Mouse (Mus musculus) neural tube, embryonic 11.5 days (tissue): Measurements from ENCODE around the gene Cdkn1c. TPM values are rescaled to one million over a fixed set of nuclear protein-coding genes. Genes with fewer than 3 reads are reported as not detected.

Experiments used
- ATAC-seq: fragments of 200-750 bp; cut with Nextera tagmentation; 2 replicates; pipeline ENCODE4 v1.8.0; 2017; ENCODE audit warnings: moderate number of reproducible peaks, mild to moderate bottlenecking, moderate TSS enrichment, moderate library complexity; ENCODE audit not compliant: insufficient read depth, low FRiP score, low TSS enrichment
- DNase-seq: peaks from one replicate; pipeline ENCODE4 v3.0.0-alpha.2; 2015; ENCODE audit warnings: low spot score
- H3K27ac ChIP-seq: fragments of 300-500 bp; sonication (generic); 2 replicates; pipeline ENCODE4 v1.5.1; 2014; ENCODE audit warnings: low read depth, mild to moderate bottlenecking, low read length
- H3K27me3 ChIP-seq: fragments of 300-500 bp; sonication (generic); 2 replicates; pipeline ENCODE4 v1.6.1; 2014; ENCODE audit warnings: mild to moderate bottlenecking, low read length, mixed read lengths; ENCODE audit not compliant: control insufficient read depth, insufficient read depth
- H3K36me3 ChIP-seq: fragments of 300-500 bp; sonication (generic); 2 replicates; pipeline ENCODE4 v1.6.1; 2014; ENCODE audit warnings: mild to moderate bottlenecking, low read length, moderate library complexity, mixed read lengths; ENCODE audit not compliant: control insufficient read depth, insufficient read depth
- H3K4me1 ChIP-seq: fragments of 300-500 bp; sonication (generic); 2 replicates; pipeline ENCODE4 v1.6.1; 2014; ENCODE audit warnings: low read length, mixed read lengths; ENCODE audit not compliant: control insufficient read depth, insufficient read depth
- H3K4me2 ChIP-seq: fragments of 300-500 bp; sonication (generic); 2 replicates; pipeline ENCODE4 v1.6.1; 2014; ENCODE audit warnings: low read depth, mild to moderate bottlenecking, moderate library complexity
- H3K4me3 ChIP-seq: fragments of 300-500 bp; sonication (generic); 2 replicates; pipeline ENCODE4 v1.5.1; 2014; ENCODE audit warnings: low read depth, low read length
- H3K9ac ChIP-seq: fragments of 300-500 bp; sonication (generic); 2 replicates; pipeline ENCODE4 v1.6.1; 2014; ENCODE audit warnings: mild to moderate bottlenecking, low read length
- H3K9me3 ChIP-seq: fragments of 300-500 bp; sonication (generic); 2 replicates; pipeline ENCODE4 v1.6.1; 2016; ENCODE audit warnings: low read length; ENCODE audit not compliant: control insufficient read depth
- WGBS: fragments of 180-500 bp; shearing (Covaris S2); extraction: QIAGEN DNeasy Blood & Tissue Kit; methylation state at CpG from one replicate; pipeline ENCODE4 v1.1.7; 2014; 5-methylcytosine and 5-hydroxymethylcytosine counted together
- polyA plus RNA-seq: library from polyadenylated mRNA; unstranded; fragments of >200 nt; fragmentation: Nextera tagmentation; extraction: Ambion mirVana; gene quantifications from 2 replicates; pipeline ENCODE4 v1.2.1, GENCODE M21; 2014

Cdkn1c gene
- polyA plus RNA-seq, 1 experiment from 2014 or later, result 1,204 TPM

DNA sequence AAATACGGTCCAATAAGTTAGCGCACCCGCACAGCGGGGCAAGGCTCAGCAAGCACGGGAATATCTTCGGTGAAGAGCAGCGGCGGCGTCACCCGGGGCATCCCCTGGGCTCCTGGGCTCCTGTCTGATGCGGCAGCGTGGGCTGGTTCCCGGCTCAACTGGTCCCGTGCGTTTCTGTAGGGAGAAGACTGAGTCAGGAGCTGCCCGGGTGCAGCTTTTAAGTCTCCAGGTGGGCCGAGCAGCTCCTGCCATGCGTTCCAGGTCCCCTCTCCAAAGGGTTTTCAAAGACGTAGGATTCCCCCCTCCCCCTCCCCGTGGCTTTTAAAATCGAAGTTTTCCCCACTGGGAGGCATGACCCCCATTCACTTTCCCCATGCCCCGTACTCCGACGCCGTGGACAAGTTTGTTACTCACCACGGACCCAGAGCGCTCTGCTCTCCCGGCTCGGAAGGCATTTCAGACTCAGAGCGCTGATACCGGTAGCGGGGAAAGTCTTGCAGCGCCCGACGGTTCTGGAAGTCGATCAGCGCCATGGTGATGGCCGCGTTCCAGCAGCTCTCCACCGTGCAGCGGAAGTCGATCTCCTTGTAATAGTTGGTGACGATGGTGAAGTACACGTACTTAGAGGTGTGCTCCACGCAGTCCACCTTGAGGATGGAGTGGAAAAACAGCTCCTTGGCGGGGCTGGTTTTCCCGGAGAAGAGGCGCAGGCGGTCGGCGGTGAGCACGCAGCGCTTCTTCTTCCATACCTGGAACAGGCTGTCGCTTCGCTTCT is 41.0 kb upstream of the Cdkn1c start:
- Histone ChIP-seq H3K4me1 (no peaks in the 10 kb centered on the region), H3K9me3 (no peaks in the 10 kb centered on the region; the same call in 1 of the 2 replicates), H3K9ac (no peak overlapping the region), H3K36me3 (no peaks in the 10 kb centered on the region), H3K27ac (no peak overlapping the region), H3K4me2 (peak overlapping the region; percentile 59), H3K4me3 (peak overlapping the region; percentile 35), H3K27me3 (peaks cover 41% of the 10 kb centered on the region)
- WGBS, result 4% methylated on average over 55 of the region's 55 CpGs
- ATAC-seq, result no peak
- peak; percentile 56 for DNase-seq

DNA sequence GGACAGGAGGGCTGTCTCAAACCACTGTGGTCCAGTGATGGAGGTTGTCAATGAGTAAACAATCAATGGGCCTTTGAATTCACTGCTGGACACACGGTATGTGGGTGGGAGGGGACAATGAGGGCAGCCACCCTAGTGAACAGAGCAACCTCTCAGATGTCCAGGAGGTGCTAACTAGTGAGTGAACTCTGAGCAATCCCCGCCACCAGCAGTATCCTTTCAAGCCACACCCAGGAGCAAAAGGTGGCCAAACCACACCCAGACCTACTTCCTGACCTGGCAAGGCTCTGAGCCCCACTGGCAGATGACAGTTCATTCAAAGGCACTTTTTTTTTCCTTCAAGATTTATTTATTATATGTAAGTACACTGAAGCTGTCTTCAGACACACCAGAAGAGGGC is 40.1 kb upstream of the Cdkn1c start:
- WGBS, result 32% methylated on average over 2 of the region's 2 CpGs

DNA sequence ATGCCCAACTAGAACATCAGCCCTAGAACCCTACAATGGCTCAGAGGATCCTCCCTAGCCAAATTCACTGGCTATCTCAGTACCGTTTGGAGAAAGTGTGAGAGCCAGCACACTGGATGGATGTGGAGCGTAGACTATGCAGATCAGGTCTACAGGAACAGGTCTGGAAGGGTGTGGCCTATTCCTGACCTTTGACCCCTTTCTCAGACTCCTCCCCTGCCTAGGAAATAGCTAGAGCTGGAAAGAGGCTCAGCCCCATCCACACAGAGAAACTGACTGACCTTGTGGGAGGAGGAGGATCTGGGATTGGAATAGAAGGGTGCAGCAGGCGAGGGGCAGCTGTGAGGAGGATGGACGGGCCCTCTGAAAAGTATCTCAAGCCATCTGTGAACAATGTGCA is 37.7 kb upstream of the Cdkn1c start:
- no peak overlapping the region for H3K27ac ChIP-seq
- no peak overlapping the region for H3K4me3 ChIP-seq
- H3K9me3 ChIP-seq, result no peaks in the 10 kb centered on the region
- no peak overlapping the region for H3K9ac ChIP-seq
- H3K4me2 ChIP-seq, result no peak overlapping the region
- peaks cover 33% of the 10 kb centered on the region for H3K27me3 ChIP-seq
- H3K4me1 ChIP-seq, result no peaks in the 10 kb centered on the region
- DNase-seq, result no peak
- ATAC-seq, result no peak
- 86% methylated on average over 4 of the region's 4 CpGs for WGBS
- H3K36me3 ChIP-seq, result no peaks in the 10 kb centered on the region

More for the DNA sequence above, 40.1 kb upstream of the Cdkn1c start:
- no peaks in the 10 kb centered on the region for H3K4me1 ChIP-seq
- no peaks in the 10 kb centered on the region for H3K36me3 ChIP-seq
- H3K4me2 ChIP-seq, result no peak overlapping the region
- no peak for ATAC-seq
- DNase-seq, result no peak
- no peak overlapping the region for H3K4me3 ChIP-seq
- no peak overlapping the region for H3K9ac ChIP-seq
- peaks cover 41% of the 10 kb centered on the region for H3K27me3 ChIP-seq
- no peaks in the 10 kb centered on the region for H3K9me3 ChIP-seq
- H3K27ac ChIP-seq, result no peak overlapping the region

- H3K36me3 ChIP-seq, result no peaks in the 10 kb centered on the region
- peaks cover under 1% of the 10 kb centered on the region; the same call in 1 of the 2 replicates for H3K27me3 ChIP-seq
- H3K9me3 ChIP-seq, result no peaks in the 10 kb centered on the region
- 82% methylated on average over 8 of the region's 8 CpGs for WGBS
- DNase-seq, result no peak
- no peak overlapping the region for H3K9ac ChIP-seq
- no peaks in the 10 kb centered on the region for H3K4me1 ChIP-seq
- H3K4me3 ChIP-seq, result no peak overlapping the region
- H3K4me2 ChIP-seq, result no peak overlapping the region
- ATAC-seq, result no peak
- no peak overlapping the region for H3K27ac ChIP-seq
These were observed 34.5 kb upstream of the Cdkn1c start for GRCm38 (mm10) chr7:143495104-143495961.

DNA sequence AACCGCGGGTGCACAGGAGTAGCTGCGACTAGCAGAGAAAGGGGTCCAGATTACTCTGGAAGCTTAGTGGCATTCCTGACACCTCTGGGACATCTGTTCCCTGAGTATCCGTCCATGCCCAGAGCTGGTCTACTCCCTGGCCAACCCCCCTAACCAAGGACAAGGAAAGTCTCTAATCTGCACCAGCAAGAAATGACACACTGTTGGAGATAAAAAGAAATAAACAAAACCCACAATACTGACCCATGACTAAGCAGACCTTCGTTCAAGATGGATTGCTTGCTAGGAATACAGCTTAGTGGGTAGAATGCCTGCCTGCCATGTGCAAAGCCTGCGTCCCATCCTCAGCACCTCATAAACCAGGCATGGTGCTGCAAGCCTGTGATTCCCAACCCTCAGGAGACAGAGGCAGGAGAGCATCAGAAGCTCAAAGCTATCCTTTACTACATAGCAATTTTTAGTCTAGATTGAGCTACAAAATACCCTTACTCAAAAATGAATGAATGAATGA is 32.8 kb upstream of the Cdkn1c start:
- Histone ChIP-seq H3K27ac (no peak overlapping the region), H3K9me3 (no peaks in the 10 kb centered on the region), H3K4me2 (no peak overlapping the region), H3K9ac (no peak overlapping the region), H3K4me3 (no peak overlapping the region), H3K36me3 (no peaks in the 10 kb centered on the region), H3K4me1 (no peaks in the 10 kb centered on the region), H3K27me3 (no peaks in the 10 kb centered on the region)
- DNase-seq, result no peak
- 83% methylated on average over 6 of the region's 6 CpGs for WGBS
- no peak for ATAC-seq

DNA sequence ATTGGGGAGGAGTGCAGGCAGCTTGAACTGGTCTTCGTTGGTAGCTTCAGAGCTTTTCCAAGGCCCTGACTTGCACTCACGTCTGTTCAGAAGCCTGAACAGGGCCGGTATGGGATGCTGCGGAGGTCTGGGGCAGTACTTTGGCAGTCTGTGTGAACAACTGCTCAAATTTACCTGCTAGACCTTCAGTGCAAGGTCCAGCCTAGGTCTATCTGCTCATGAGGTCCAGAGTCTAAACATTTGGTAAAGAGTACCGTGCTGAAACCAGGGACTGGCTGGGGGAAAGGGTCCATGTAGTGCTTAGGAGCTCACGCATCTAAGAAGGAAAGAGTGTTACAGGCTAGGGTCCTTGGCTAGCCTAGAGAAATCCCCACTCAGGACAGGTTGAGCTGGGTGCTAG is 28.9 kb upstream of the Cdkn1c start:
- H3K4me2 ChIP-seq, result no peak overlapping the region
- no peaks in the 10 kb centered on the region for H3K36me3 ChIP-seq
- H3K27ac ChIP-seq, result no peak overlapping the region
- no peak overlapping the region for H3K9ac ChIP-seq
- no peaks in the 10 kb centered on the region for H3K9me3 ChIP-seq
- no peaks in the 10 kb centered on the region for H3K27me3 ChIP-seq
- no peaks in the 10 kb centered on the region for H3K4me1 ChIP-seq
- no peak for DNase-seq
- no peak overlapping the region for H3K4me3 ChIP-seq
- ATAC-seq, result no peak
- 80% methylated on average over 6 of the region's 6 CpGs for WGBS

GRCm38 (mm10) chr7:143482541-143482940 is 21.7 kb upstream of the Cdkn1c start:
- DNase-seq, result no peak
- H3K9ac ChIP-seq, result no peak overlapping the region
- no peaks in the 10 kb centered on the region for H3K36me3 ChIP-seq
- no peaks in the 10 kb centered on the region for H3K4me1 ChIP-seq
- ATAC-seq, result no peak
- H3K4me2 ChIP-seq, result no peak overlapping the region
- H3K4me3 ChIP-seq, result no peak overlapping the region
- no peaks in the 10 kb centered on the region for H3K9me3 ChIP-seq
- no peak overlapping the region for H3K27ac ChIP-seq
- H3K27me3 ChIP-seq, result no peaks in the 10 kb centered on the region
- WGBS, result 12% methylated on average over 6 of the region's 6 CpGs

DNA sequence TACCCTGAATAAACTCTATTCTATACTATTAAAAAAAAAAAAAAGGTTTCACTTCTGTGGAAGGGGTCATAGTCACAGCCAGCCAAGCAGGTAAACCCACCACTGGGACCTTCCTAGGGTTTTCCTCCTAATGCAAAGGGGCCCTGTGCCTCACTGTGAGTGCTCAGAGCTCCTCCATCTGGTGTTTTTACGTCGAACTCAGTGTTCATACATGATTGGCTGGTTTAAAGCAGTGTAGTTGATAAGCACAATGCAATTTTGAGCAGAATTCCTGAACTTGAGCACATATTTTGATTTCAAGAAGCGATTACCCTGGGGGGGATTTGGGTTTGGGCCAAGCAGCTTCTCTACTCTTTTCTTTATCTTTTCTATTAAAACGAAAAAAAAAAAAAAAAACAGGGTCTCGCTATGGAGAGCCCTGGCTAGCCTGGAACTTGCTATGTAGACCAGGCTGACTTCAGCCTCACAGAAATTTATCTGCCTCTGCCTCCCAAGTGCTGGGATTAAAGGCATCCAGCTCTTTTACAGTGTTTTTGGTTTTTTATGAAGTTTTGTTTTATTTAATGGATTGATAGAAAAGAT is 21.0 kb upstream of the Cdkn1c start:
- ATAC-seq (no peak), DNase-seq (no peak)
- Histone ChIP-seq H3K4me3 (no peak overlapping the region), H3K27ac (no peak overlapping the region), H3K9ac (no peak overlapping the region), H3K4me2 (no peak overlapping the region), H3K36me3 (no peaks in the 10 kb centered on the region), H3K27me3 (no peaks in the 10 kb centered on the region), H3K9me3 (no peaks in the 10 kb centered on the region), H3K4me1 (no peaks in the 10 kb centered on the region)
- WGBS, result 59% methylated on average over 5 of the region's 5 CpGs
